Comparison of ENCODE assay signal across 28 mouse cellular contexts in the genomic region with DNA sequence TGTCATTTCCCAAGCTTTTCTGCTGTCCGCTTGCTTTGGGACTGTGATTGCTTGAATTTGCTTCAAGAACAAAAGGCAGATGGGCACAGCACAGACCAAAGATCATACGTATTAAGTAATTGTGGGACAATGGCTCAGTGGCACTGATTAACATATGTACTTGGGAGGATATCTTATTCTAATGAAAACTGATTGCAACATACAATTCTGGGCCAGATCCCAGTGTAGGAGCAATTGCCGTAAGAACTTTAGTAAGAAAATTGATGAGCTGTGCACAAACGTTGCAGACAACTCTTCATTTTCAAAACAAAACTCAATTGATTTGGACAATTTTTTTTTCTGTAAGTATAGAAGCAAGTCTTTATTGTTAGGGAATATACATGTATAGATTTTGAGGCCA.
DNase-seq lines count a peak whose midpoint lies in the region; ATAC-seq and TF ChIP-seq lines count a peak whose summit lies in the region.
"Had no signal": no experiment of that assay in that cellular context is flagged by ENCODE, and none has a peak within 500 bp of the region (broad histone marks: within the 10 kb centered on the region; RNA-seq: fewer than 3 reads in every experiment).

No protein-coding gene starts in this region.

- 75% methylated on average over 4 of the region's 4 CpGs for WGBS in lung, postnatal 0 days

- no peaks in the 10 kb centered on the region for H3K36me3 ChIP-seq in lung, postnatal 0 days (ENCODE audit: insufficient read depth, low read length)
- H3K36me3 ChIP-seq: embryonic facial prominence, embryonic 13.5 days; embryonic facial prominence, embryonic 15.5 days; forebrain, embryonic 15.5 days; G1E had no signal

- no peak overlapping the region for H3K4me2 ChIP-seq in lung, postnatal 0 days (replicated peaks; ENCODE audit: low read depth, low read length)
- H3K4me2 ChIP-seq: embryonic facial prominence, embryonic 13.5 days; embryonic facial prominence, embryonic 15.5 days; forebrain, embryonic 13.5 days; forebrain, embryonic 15.5 days had no signal

- no peaks in the 10 kb centered on the region for H3K9me3 ChIP-seq in lung, postnatal 0 days (ENCODE audit: low read length)
- H3K9me3 ChIP-seq: embryonic facial prominence, embryonic 13.5 days; embryonic facial prominence, embryonic 15.5 days; forebrain, embryonic 13.5 days; forebrain, embryonic 15.5 days had no signal

- TF ChIP-seq EP300 in lung, postnatal 0 days (IDR thresholded peaks at IDR 0.05) = no peak

- no peak for ATAC-seq in lung, postnatal 0 days
- ATAC-seq: activated CD4-positive, CD25-positive, alpha-beta regulatory T cell, adult 4 months; CD4-positive, CD25-positive, alpha-beta regulatory T cell, adult 4 months; forebrain, embryonic 13.5 days; forebrain, embryonic 15.5 days; forebrain, postnatal 0 days; Patski had no signal

- peak; percentile 7 for DNase-seq in heart, adult 11 months
- no peak for DNase-seq in heart, postnatal 25 days (ENCODE audit: low spot score)
- peak; percentile 43 for DNase-seq in lung, postnatal 0 days (ENCODE audit: low spot score)
- DNase-seq in lung, postnatal 36 days = no peak
- DNase-seq in gonadal fat pad, adult 2 months (ENCODE audit: low read depth) = peak; percentile 58
- no peak for DNase-seq in thymus, postnatal 0 days (ENCODE audit: low spot score)
- DNase-seq: adrenal gland, adult 2 months; adrenal gland, postnatal 10 days; adrenal gland, postnatal 25 days; B cell, adult 2 months; cerebellum, adult 11 months; cerebellum, adult 18-20 months; cerebellum, adult 8-10 months; cerebellum, adult 9-11 months; cerebellum, postnatal 14 days; cerebellum, postnatal 36 days; embryo, embryonic 11 days; forebrain, postnatal 0 days had no signal

- no peaks in the 10 kb centered on the region for H3K27me3 ChIP-seq in lung, postnatal 0 days (replicated peaks; ENCODE audit: insufficient read depth, low read length)
- H3K27me3 ChIP-seq: CH12.LX; embryonic facial prominence, embryonic 13.5 days; embryonic facial prominence, embryonic 15.5 days; forebrain, embryonic 13.5 days; forebrain, embryonic 15.5 days; Patski had no signal

- H3K4me3 ChIP-seq in lung, postnatal 0 days (ENCODE audit: low read depth, low read length) = no peak overlapping the region
- H3K4me3 ChIP-seq: embryonic facial prominence, embryonic 13.5 days; embryonic facial prominence, embryonic 15.5 days; erythroblast, embryonic 14.5 days; forebrain, embryonic 13.5 days; forebrain, embryonic 15.5 days had no signal

- intact Hi-C loops in heart, postnatal 25 days (cut with DNase I) = no loop called here

- H3K4me1 ChIP-seq in lung, postnatal 0 days (ENCODE audit: insufficient read depth, low read depth, low read length) = no peaks in the 10 kb centered on the region
- H3K4me1 ChIP-seq: embryonic facial prominence, embryonic 13.5 days; embryonic facial prominence, embryonic 15.5 days; forebrain, embryonic 13.5 days; forebrain, embryonic 15.5 days had no signal

- no peak for TF ChIP-seq CTCF in lung, postnatal 0 days (IDR thresholded peaks at IDR 0.05)

- H3K9ac ChIP-seq in lung, postnatal 0 days (replicated peaks; ENCODE audit: low read depth) = no peak overlapping the region
- H3K9ac ChIP-seq: embryonic facial prominence, embryonic 13.5 days; embryonic facial prominence, embryonic 15.5 days; forebrain, embryonic 13.5 days; forebrain, embryonic 15.5 days; forebrain, postnatal 0 days had no signal

- H3K27ac ChIP-seq in lung, postnatal 0 days (ENCODE audit: low read length) = no peak overlapping the region
- H3K27ac ChIP-seq: embryonic facial prominence, embryonic 13.5 days; embryonic facial prominence, embryonic 15.5 days; forebrain, embryonic 13.5 days; forebrain, embryonic 15.5 days had no signal

Comparison
In these comparisons a context has a peak if more than half of its experiments do, and no peak if none do; other contexts are left out.
1. DNase-seq: peak in heart, adult 11 months (single experiment), lung, postnatal 0 days (single experiment) and gonadal fat pad, adult 2 months (single experiment); none in heart, postnatal 25 days (single experiment), lung, postnatal 36 days (single experiment) and thymus, postnatal 0 days (single experiment).